Mouse (Mus musculus) layer of hippocampus, adult 18-20 months (tissue): ENCODE results near the gene Galnt14. TPM values are rescaled to one million over a fixed set of nuclear protein-coding genes. Genes with fewer than 3 reads are reported as not detected.

ENCODE experiments used
- DNase-seq, 2 experiments: peaks; one replicate each; pipeline ENCODE4 v3.0.0; 2022; ENCODE audit warnings: low spot score in 2 of 2
- total RNA-seq, 2 experiments: library from RNA; stranded (reverse); gene quantifications; 2 replicates each; pipeline ENCODE4 v1.2.3; 2021

The Galnt14 gene
- total RNA-seq, 2 experiments from 2014 or later = 18.0 to 21.5 TPM

- no peak for DNase-seq
Observed at GRCm38 (mm10) chr17:73572881-73573280, 137.4 kb downstream of the Galnt14 start.

GRCm38 (mm10) chr17:73572440-73572839 lies 137.8 kb downstream of the Galnt14 start:
- peak; percentile 29 to 66 for DNase-seq

GRCm38 (mm10) chr17:73571961-73572360 lies 138.3 kb downstream of the Galnt14 start:
- DNase-seq = peak; percentile 19 to 44

- DNase-seq = no peak
Observed at GRCm38 (mm10) chr17:73568204-73568603, 142.0 kb downstream of the Galnt14 start.

- DNase-seq = no peak
Observed at GRCm38 (mm10) chr17:73561149-73561548, 149.1 kb downstream of the Galnt14 start.

GRCm38 (mm10) chr17:73560208-73560784 lies 150.0 kb downstream of the Galnt14 start:
- DNase-seq = peak in 1 of 2 experiments; percentile 34

GRCm38 (mm10) chr17:73559498-73559897 lies 150.8 kb downstream of the Galnt14 start:
- DNase-seq = no peak

GRCm38 (mm10) chr17:73557101-73557500 lies 153.2 kb downstream of the Galnt14 start:
- no peak for DNase-seq

- DNase-seq = no peak
Observed at GRCm38 (mm10) chr17:73556436-73556835, 153.8 kb downstream of the Galnt14 start.

- no peak for DNase-seq
Observed at GRCm38 (mm10) chr17:73554668-73555067, 155.6 kb downstream of the Galnt14 start.

- DNase-seq = no peak
Observed at GRCm38 (mm10) chr17:73548783-73549566, 161.3 kb downstream of the Galnt14 start.

GRCm38 (mm10) chr17:73548119-73548518 lies 162.1 kb downstream of the Galnt14 start:
- DNase-seq = no peak

- no peak for DNase-seq
Observed at GRCm38 (mm10) chr17:73547483-73547882, 162.8 kb downstream of the Galnt14 start.

- DNase-seq = peak in 1 of 2 experiments; percentile 50
Observed at GRCm38 (mm10) chr17:73541911-73542310, 168.3 kb downstream of the Galnt14 start.

- DNase-seq = no peak
Observed at GRCm38 (mm10) chr17:73541233-73541570, 169.1 kb downstream of the Galnt14 start.

- no peak for DNase-seq
Observed at GRCm38 (mm10) chr17:73540409-73541232, 169.6 kb downstream of the Galnt14 start.

- DNase-seq = no peak
Observed at GRCm38 (mm10) chr17:73531896-73532295, 178.4 kb downstream of the Galnt14 start.

- DNase-seq = no peak
Observed at GRCm38 (mm10) chr17:73522169-73522568, 188.1 kb downstream of the Galnt14 start.

GRCm38 (mm10) chr17:73519350-73519749 lies 190.9 kb downstream of the Galnt14 start:
- DNase-seq = peak in 1 of 2 experiments; percentile 25

- peak in 1 of 2 experiments; percentile 11 for DNase-seq
Observed at GRCm38 (mm10) chr17:73518359-73518758, 191.9 kb downstream of the Galnt14 start.

GRCm38 (mm10) chr17:73515506-73515905 lies 194.7 kb downstream of the Galnt14 start:
- no peak for DNase-seq

- DNase-seq = no peak
Observed at GRCm38 (mm10) chr17:73514862-73515261, 195.4 kb downstream of the Galnt14 start.
